Mouse (Mus musculus) lung, postnatal 0 days (tissue): ENCODE measurements around the gene Olfr315.

Source experiments
- CTCF ChIP-seq: IDR thresholded peaks from 2 replicates; pipeline ENCODE4 v1.5.1; 2016; ENCODE audit warnings: antibody characterized with exemption, mild to moderate bottlenecking
- EP300 ChIP-seq: IDR thresholded peaks from 2 replicates; pipeline ENCODE4 v1.6.1; 2016; ENCODE audit warnings: antibody characterized with exemption, mild to moderate bottlenecking, control low read depth

DNA sequence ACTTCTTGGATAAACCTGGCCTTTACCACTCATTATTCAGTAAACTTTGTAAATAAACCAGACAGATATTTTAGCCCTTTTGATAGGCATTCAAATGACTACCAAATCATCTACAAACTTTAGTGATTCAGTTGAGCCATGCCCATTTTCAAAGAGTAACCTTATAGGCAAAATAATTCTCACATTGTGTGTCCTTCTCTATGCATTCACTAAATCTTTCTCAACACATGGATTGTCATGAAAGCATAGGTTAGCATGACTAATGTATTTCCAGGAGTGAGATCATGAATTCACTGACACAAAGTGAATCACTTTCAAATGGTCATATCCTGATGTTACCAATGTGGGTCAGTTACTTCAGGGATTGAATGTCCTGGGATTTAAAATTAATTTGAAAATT, at the start of gene Olfr315:
- TF ChIP-seq CTCF (no peak), EP300 (no peak)
